Mouse (Mus musculus): ENCODE data around the gene Zc3h7b.

Gene Zc3h7b

DNA sequence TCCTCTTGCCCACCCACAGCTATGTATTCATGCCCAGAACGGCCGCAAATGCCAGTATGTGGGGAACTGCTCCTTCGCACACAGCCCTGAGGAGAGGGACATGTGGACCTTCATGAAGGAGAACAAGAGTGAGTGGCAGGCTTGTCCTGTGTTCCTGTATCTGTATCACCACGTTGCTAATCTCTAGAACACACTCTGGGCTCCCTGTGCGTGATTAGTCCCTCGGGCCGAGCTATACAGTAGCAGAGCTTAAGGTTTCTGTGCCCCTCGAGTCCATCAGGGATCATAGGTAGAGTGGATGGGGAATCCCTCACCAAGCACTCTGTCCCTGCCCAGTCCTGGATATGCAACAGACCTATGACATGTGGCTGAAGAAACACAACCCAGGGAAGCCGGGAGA is 47.6 kb downstream of the Zc3h7b start:
- no peak for DNase-seq (ENCODE audit: low spot score in 2 of 2)

DNA sequence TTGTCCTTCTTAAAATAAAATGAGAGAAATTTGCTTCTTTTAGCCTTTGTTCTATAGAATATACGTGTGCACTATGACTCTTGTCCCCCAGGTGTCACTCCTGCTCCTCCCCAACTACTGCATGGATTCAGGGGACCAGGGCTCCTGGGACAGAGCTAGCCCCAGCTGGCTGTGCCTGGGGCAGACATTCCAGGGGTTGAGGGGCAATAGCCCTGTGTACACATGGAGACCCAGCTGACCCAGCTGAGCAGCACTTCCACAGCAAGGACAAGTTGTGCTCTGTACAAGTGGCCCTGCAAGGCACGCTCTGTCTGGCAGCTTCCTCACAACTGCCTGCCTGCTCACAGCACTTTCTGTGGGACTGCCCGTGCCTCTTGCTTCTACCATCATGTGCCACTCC is 51.4 kb downstream of the Zc3h7b start:
- DNase-seq (ENCODE audit: low spot score in 2 of 2): no peak

DNA sequence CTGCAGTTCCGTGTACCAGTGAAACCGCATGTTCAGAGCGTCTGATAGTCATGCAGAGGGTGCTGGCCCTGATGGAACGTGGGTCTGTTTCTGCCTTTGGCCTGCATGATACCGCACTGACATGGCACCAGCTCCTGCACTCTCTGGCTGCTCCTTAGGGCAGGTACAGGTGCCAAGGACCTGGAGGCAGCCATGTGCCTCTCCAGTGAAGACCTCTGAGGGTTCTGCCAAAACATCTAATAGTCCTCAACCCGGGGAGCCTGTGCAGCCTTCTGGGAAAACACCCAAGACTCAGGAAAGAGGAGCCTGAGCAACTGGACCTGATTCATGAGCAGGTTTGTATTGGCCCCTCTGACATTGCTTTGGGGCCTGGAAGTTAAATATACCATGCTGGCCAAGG is 53.0 kb downstream of the Zc3h7b start:
- DNase-seq (ENCODE audit: low spot score in 2 of 2): no peak

DNA sequence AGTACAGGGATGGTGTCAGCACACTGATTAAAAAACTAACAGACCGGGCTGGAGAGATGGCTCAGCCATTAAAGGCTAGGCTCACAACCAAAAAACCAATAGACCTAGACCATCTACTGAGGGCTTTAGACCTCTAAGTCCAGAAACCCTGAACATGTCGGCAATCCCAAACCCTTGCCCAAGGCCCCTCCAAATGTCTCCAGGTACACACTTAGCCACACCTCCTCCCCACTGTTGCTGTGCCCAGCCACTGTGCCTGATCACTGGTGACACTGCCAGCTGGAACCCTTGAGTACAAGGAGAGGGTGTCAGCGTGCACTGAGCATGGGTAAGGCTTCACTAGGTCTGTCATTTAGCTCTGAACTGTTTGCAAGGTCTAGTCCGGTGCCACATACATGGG is 53.6 kb downstream of the Zc3h7b start:
- no peak for DNase-seq (ENCODE audit: low spot score in 2 of 2)

DNA sequence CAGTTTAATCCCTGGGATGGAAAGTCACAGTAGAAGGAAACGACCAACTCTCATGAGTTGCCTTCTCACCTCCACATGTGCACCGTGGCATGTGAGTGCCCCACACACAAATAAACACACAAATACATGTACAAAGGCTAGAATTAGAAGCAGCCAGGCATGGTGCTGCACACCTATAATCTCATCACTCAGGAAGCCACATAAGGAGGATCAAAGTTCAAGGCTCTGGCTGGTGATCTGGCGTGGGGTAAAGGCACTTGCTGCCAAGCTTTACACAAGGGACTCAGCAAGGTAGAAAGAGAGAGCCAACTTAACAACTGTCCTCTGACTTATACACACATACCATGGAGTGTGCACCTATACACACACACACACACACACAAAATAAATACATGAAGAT is 55.5 kb downstream of the Zc3h7b start:
- no peak for DNase-seq (ENCODE audit: low spot score in 2 of 2)

DNA sequence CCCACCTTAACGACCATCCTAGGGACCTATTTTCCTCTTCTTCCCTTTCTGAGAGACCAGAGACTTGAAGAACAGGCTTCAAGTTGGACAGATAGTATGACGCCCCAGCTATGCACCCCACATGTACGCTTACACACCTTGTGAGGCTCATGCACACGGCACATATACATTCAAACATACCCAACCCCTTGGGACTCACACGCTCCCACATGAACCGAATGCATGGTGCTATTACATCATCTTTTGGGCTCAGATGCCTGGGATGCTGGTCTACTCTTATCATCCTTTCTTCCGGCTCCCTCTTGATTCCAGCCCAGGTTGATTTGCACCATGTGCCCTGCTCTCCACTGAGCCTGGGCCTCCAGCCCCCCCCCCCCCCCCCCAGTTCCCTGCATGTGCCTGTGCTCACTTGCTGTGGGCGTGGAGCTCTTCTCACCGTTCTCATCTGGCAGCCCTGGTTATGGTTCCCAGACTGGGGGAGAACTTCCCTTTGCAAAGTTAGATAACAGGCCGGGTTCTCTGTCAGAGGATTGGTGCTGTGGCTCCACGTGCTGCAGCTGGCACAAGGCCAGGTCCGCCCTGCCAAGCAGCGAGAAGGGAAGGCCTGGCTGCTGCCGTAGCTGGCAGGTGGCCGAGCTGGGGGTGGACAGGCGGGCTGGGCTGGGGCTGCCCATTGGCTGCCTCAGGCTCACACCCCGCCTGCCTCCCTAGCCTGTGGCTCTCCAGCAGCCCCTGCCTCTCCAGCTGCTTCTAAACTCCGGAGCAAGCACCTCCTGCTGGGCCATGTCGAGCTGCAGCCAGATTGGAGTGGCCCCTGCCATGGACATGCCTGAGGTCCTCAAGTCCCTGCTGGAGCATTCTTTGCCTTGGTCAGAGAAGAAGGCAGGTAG is 57.4 kb downstream of the Zc3h7b start, which contains the start of gene Tef:
Gene Tef, plus strand, starts transcription at position 421 of the 890 bp plus-strand sequence.
- DNase-seq (ENCODE audit: low spot score in 2 of 2): peak; percentile 80 to 85

DNA sequence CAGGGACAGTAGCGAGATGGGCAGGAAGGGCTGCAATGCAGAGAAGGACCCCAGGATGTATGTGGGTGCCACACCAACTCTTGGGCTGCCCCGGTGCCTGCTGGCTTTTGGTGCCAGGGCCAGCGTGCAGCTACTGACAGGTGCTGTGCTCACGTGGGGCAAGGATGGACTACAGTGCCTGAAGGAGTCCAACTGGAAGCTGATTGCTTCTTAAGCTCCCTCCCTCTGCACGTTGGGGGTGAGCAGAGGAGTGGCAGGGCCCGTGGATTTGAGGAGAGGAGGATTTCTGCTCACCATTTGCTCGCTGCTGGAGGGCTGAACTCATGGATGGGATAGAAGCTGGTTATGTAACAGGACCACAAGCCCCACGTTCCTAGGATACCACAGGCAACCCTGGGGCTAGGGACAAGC is 58.1 kb downstream of the Zc3h7b start:
- DNase-seq (ENCODE audit: low spot score in 2 of 2): no peak

DNA sequence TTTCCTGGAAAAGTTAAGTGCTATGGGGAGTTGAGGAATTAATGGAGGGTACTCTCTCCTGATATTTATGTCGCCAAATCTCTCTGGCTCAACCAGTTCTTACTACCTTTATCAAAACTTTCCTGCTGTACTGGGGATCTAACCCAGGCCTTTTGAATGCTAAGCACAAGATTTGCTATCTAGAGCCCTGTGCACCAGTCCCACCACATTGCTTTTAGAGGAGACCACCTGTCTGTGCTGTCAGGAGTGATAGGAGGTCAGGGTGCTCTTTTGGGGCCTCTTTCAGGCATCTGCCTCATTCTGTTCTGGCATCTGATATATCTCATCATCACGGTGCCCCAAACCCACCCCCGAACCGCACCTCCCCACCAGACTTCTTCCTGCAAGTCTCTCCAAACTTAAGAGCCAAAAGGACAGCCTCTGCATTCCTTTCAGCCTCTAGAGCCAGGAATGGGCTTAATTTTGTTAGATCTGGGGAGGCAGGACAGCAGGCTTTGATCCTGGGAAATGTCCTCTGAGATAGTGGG is 58.6 kb downstream of the Zc3h7b start:
- DNase-seq (ENCODE audit: low spot score in 2 of 2): no peak

DNA sequence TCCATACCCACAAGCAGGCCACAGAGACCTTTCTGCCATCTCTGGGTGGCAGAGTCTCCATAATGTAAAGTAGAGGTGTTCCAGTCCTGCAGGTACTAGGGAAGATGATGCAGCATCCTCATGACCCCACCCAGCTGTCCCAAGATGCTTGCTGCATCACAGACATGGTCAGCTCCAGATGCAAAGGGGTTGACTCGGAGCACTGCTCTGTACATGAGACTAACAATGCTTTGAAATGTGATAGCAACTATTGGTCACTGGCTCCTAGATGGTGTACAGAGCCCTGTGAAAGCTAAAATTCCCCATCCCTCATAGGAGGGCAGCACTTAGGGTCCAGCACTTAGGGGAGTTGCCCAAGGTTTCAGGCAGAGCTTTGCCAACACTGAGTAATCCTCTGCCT is 59.3 kb downstream of the Zc3h7b start:
- DNase-seq (ENCODE audit: low spot score in 2 of 2): no peak

DNA sequence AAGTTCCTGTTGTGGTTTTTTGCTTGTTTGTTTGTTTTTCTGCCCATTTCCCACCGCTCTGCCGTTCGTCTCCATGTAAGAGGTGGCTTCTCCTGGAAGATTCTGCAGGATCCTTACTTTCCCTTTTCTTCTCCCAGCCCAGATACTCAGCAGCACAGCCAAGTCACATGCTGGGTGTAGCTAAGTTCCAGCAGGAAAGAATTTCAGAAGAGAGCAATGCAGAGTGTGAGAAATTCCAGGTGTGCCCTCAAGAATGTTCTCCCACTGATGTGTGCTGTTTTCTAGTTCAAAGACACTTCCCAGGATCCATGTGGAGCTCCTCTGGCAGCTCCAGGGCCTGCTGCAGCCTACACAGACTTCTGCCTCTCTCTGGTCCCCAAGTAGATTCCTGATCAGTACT is 60.0 kb downstream of the Zc3h7b start:
- DNase-seq (ENCODE audit: low spot score in 2 of 2): no peak

DNA sequence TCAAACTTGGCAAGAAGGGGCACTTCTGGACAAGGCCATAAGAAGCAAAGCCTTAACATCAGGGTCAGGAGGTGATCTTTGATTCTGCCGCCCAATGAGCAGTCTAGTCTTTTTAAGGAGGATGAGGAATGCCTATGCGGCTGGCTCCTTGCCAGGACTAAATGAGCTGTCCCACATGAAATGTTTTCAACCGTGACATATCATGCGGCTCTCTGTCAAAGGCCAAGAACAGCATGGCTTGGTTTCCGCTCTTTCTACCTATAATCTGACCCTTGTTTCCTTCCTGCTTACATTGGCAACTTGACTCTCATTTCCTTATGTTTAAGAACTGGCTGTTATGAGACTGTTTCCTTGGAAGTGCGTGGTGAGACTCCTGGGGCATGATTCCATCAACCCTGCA is 60.8 kb downstream of the Zc3h7b start:
- no peak for DNase-seq (ENCODE audit: low spot score in 2 of 2)

DNA sequence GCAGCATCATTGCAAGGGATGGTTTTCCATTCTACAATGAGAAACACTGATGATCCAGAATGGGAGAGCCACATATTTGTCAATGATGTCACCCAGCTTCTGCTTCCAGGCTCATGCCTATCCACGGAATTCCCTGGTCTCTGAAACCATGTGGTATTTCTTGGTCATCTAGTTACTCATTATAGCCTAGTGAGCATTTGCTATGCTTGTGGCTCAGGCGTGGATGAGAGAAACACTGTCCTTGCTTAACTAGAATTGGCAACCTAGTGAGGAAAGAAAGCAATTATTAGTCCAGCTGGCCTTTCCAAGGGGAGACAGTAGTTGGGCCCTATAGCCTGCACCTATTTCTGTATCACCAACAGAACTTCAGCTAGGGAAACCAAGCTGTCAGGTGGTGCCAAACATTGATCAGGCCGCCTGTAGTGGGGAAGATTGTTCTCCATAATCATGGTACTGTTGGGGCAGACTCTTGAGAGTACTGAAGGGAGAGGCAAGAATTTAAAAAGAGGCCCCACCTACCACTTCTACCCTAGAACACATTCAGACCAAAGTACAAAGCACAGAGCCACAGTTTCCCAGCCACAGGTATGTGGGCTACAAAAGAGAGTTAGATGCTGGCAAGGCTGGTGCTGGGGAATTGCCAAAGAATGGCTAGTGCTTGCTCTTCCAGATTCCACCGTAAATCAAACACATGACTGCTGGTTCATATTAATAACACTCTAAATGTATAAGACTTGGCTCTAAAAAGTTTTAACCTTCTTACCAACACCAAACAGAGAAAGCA is 62.0 kb downstream of the Zc3h7b start:
- no peak for DNase-seq (ENCODE audit: low spot score in 2 of 2)

DNA sequence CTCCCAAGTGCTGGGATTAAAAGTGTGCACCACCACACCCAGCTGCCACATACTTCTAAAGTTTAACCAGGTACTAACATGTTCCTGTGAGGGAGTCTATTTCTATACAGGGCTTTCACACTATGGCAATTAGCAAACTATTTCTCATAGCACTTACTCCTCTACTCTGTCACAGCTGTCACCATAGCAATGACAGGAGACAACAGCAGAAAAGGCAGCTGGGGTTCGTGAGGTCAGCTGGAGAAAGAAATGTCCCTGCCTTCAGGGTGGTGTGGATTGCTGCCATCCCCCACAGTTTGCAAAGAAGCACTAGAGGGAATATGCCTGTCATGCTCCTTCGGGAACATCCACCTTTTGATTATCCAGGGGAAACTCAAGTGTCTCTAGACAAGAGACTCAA is 63.9 kb downstream of the Zc3h7b start:
- DNase-seq (ENCODE audit: low spot score in 2 of 2): no peak

DNA sequence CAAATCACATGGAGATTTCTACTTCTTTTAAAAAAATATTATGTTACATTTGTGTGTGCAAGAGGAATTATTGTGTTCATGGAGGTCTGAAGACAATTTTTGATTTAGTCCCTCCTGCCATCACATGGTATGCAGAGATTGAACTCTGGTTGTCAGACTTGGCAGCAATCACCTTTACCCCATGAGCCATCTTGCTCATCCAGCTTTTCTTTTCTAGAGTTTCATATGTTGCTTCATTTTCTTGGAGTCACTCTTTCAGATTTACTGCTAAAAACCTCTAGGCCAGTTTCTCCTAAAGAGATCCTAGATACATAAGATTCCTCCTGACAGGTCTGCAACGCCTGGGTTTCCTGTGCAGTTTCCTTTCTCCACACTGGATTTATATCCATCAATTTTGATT is 64.7 kb downstream of the Zc3h7b start:
- no peak for DNase-seq (ENCODE audit: low spot score in 2 of 2)

DNA sequence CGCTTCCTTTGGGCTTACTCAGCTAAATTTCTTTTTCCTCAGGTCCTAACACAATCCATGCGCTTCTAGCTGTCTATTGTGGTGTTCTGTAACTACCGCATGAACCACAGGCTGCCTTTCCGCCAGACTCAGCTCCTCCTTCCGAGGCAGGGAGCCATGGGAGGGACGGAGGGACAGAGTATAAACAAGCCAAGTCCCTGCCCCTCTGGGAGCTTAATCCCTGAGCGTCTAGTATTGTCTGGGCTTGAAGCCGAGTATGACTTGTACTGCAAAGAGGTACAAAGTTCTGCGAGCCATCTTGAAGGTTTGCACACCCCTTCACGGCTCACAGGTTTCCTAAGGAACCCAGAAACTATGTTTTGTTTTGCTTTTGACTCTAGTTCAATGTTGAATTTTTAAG is 65.3 kb downstream of the Zc3h7b start:
- peak; percentile 55 to 66 for DNase-seq (ENCODE audit: low spot score in 2 of 2)

DNA sequence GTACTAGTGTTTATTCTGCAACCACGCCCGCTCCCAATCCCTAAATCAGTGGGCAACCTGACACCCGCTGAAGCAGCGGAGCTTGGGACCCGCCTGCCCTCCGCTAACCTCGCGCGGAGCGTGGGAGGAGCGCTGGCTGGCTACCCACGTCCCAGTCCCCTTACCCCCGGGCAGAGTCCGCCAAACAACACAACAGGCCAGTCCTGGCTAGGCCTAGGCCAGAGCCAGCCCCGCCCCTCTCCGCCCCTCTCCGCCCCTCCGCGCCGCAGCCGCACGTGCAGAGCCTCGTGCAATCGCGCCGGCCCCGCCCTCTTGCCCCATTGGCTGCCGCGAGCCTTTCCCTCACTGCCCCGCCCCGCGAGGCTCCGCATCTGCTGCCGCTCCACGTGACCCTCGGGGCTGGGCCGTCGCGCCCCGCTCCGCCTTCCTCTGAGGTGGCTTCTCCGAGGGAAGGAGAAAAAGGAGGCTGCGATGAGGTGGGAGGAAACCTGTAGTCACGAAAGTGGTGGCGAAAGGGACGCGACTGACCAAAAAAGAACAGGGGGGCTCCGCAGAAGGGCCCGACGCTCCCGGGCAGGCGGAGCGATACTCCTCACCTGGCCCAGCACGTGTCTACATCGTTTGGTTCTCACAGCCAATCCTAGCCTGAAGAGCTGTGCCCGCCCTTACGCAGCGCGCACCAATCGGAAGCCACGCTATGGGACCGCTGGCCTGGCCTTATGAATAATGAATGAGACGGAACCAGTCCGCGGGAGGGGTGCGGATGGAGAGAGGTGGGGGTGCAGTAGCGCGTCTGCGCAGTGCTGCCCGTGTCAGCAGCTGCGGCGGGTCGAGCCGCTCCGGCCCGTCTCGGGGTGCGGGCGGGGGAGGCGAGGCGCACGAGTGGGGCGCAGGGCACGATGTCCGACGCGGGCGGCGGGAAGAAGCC is 66.1 kb downstream of the Zc3h7b start:
- DNase-seq (ENCODE audit: low spot score in 2 of 2): peak; percentile 95 to 96

DNA sequence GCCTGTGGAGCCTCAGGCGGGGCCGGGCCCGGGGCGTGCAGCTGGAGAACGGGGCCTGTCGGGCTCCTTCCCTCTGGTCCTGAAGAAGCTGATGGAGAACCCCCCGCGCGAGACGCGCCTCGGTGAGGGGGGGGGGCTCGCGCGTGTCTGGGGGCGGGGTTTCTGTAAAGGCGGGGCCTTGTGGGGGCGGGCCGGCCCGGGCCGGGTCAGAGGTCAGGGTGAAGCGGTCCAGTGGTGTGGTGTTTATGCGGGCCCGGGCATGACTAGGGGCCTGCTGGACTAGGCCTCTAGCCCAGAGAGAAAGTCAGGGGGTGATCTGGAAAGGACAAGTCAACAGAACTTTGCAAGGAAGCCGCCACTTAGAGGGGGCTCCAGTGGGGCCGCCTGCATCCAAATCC is 66.7 kb downstream of the Zc3h7b start:
- no peak for DNase-seq (ENCODE audit: low spot score in 2 of 2)

DNA sequence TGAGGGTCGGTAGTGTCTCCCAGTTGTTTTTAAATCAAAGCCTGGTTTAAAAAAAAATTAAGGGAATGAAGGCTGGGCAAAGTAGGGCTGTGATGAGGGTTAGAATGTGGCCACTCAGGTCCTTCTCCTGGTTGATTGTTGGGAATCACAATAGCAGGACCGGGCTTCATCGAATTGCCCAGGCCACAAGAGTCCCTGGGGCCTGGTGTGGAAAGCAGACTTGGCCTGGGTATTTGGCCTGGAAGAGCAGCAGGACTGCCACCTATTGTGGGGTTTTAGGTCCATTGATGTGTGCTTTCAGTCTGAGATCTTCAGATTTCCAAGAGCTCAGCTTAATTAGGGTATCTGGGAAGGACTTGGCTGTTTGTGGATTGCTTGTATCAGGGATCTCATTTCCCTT is 67.4 kb downstream of the Zc3h7b start:
- no peak for DNase-seq (ENCODE audit: low spot score in 2 of 2)

DNA sequence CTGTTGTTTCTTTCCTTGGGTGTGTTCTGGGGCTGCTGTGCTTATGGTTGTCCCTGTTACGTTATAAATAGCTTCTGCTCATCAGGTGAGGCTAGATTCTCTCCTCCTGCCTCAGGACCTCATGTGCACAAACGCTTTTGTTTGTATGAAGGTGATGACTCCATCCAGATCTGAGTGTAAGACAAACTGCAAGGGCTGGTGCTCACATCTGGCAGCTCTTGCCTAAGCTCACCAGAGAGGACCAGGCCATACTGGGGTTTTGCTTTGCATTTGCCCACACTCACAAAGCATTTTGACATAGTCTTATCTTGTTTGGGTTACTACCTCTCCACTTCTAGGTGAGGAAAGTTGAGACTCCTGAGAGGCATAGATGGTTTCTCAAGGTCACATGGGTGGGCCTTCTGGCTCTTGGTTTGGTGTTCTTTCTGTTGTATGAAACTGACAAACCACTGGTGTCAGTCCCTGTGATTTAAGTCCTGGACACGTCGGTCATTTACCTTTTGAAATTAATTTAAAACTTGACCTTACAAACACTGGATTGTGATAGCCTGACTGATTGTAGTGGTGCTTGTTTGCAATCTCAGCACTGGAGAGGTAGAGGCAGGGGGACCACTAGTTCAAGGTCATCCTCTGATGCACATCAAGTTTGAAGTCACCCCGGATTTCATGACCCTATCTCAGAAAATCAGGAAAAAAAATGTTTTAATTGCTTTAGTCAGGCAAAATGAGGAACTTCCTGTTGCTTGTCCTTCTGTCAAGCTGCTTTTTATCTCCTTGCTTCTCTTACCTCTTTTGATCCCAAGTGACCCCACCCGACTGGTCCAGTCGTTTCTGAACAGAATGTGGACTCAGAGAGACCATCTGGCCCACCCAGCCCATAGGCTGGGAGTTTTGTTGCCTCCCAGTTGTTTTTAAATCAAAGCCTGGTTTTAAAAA is 68.1 kb downstream of the Zc3h7b start:
- no peak for DNase-seq (ENCODE audit: low spot score in 2 of 2)

DNA sequence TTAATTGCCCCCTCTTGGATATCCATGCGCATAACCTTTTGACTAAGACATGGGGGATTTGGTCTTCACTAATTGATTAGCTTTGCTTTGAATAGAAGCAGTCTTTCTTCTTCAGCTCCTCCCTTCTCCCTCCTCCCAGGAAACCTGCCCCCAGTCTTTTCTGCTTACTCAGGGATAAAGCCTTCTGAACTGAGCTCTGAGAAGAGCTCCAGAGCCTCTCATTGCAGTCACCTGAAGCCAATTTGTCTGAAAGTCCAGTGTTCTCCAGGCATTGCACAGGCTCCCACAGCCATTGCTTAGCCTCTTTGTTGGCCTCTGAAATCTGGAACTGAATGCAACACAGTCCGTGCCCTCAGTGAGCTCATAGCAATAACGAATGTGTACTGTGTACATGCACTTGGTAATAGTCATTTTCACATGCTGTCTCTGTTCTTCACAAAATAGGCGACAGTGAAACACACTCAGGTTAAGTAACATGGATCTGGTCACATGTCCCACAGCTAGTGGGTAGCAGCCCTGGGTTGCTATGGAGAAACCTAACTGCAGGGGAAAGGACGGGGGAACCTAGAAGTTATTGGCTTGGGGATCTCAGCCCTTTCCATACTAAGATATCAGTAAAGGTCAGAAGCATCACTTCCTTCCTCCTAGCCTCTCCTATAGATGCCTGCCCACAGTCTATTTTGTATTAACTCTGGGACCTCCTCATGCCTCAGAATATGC is 69.3 kb downstream of the Zc3h7b start:
- DNase-seq (ENCODE audit: low spot score in 2 of 2): no peak
